Mouse (Mus musculus) liver, postnatal 0 days (tissue): ENCODE data around the gene Ptpra.

ENCODE experiments used
- CTCF ChIP-seq: sonication (generic); IDR thresholded peaks from 2 replicates; pipeline ENCODE4 v1.5.1; 2016; ENCODE audit warnings: antibody characterized with exemption, low read depth
- EP300 ChIP-seq: IDR thresholded peaks from 2 replicates; pipeline ENCODE4 v1.6.1; 2016; ENCODE audit warnings: antibody characterized with exemption, low read depth, mild to moderate bottlenecking

GRCm38 (mm10) chr2:130439840-130440480 is 10.1 kb upstream of the Ptpra start:
- no peak for TF ChIP-seq CTCF
- no peak for TF ChIP-seq EP300
